In the genomic region with DNA sequence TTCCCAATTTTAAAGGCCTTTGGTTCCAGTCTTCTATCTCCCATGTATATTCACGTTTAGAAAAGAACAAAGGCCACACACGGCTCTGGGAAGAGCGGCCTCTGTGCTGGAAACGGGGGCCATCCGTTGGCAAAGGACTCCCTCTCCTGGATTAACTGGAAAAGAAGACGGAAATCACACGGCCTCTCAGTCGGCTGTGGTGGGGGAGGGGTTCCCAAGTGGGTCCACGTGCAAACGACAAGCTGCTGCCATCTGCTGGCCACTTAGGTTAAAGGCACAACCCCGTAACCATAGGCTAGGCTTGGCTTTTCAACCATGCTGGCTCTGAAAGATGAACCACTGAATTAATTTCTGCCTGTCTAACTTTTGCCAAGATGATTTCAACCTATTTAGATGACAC, we compare ENCODE assay signal across 8 mouse cellular contexts.
DNase-seq lines count a peak whose midpoint lies in the region; ATAC-seq lines count a peak whose summit lies in the region.

No protein-coding gene starts in this region.

- under 1% methylated on average over 11 of the region's 11 CpGs for WGBS in embryonic facial prominence, embryonic 13.5 days
- under 1% methylated on average over 11 of the region's 11 CpGs for WGBS in limb, embryonic 12.5 days
- WGBS in midbrain, embryonic 15.5 days = under 1% methylated on average over 11 of the region's 11 CpGs

- no peaks in the 10 kb centered on the region for H3K9me3 ChIP-seq in embryonic facial prominence, embryonic 13.5 days
- H3K9me3 ChIP-seq in limb, embryonic 12.5 days = no peaks in the 10 kb centered on the region
- no peaks in the 10 kb centered on the region for H3K9me3 ChIP-seq in midbrain, embryonic 15.5 days

- no peak overlapping the region for H3K9ac ChIP-seq in embryonic facial prominence, embryonic 13.5 days
- 0 out of 2 replicates have a peak overlapping the region, but pooled peaks have one; percentile 34 for H3K9ac ChIP-seq in limb, embryonic 12.5 days (replicated peaks)
- H3K9ac ChIP-seq in midbrain, embryonic 15.5 days = no peak overlapping the region; the same call in 1 of the 2 replicates

- ATAC-seq in embryonic facial prominence, embryonic 13.5 days (ENCODE audit: insufficient number of reproducible peaks, insufficient read depth, low FRiP score, low TSS enrichment, low read depth) = 0 out of 2 replicates have a peak, but pooled peaks have one; percentile 76
- ATAC-seq in limb, embryonic 12.5 days (ENCODE audit: insufficient number of reproducible peaks, insufficient read depth, low FRiP score, low TSS enrichment, low read depth) = peak; percentile 88; the same call in 1 of the 2 replicates
- peak; percentile 96 for ATAC-seq in midbrain, embryonic 15.5 days (replicated peaks)

- H3K4me2 ChIP-seq in embryonic facial prominence, embryonic 13.5 days = peak overlapping the region; percentile 30
- no peak overlapping the region for H3K4me2 ChIP-seq in limb, embryonic 12.5 days
- H3K4me2 ChIP-seq in midbrain, embryonic 15.5 days = no peak overlapping the region

- peaks cover 20% of the 10 kb centered on the region for H3K27me3 ChIP-seq in embryonic facial prominence, embryonic 13.5 days
- H3K27me3 ChIP-seq in limb, embryonic 12.5 days = peaks cover 3% of the 10 kb centered on the region; the same call in 1 of the 2 replicates
- no peaks in the 10 kb centered on the region for H3K27me3 ChIP-seq in midbrain, embryonic 15.5 days (replicated peaks)

- no peaks in the 10 kb centered on the region for H3K36me3 ChIP-seq in embryonic facial prominence, embryonic 13.5 days
- H3K36me3 ChIP-seq in limb, embryonic 12.5 days = no peaks in the 10 kb centered on the region
- H3K36me3 ChIP-seq in midbrain, embryonic 15.5 days (replicated peaks) = no peaks in the 10 kb centered on the region

- no peak overlapping the region for H3K4me3 ChIP-seq in embryonic facial prominence, embryonic 13.5 days
- no peak overlapping the region for H3K4me3 ChIP-seq in limb, embryonic 12.5 days (replicated peaks)
- H3K4me3 ChIP-seq in midbrain, embryonic 15.5 days = no peak overlapping the region

- H3K27ac ChIP-seq in embryonic facial prominence, embryonic 13.5 days = no peak overlapping the region
- H3K27ac ChIP-seq in limb, embryonic 12.5 days = no peak overlapping the region
- H3K27ac ChIP-seq in midbrain, embryonic 15.5 days = peak overlapping the region; percentile 74

- H3K4me1 ChIP-seq in embryonic facial prominence, embryonic 13.5 days = 0 out of 2 replicates have a peak, but pooled peaks cover 6% of the 10 kb centered on the region
- H3K4me1 ChIP-seq in limb, embryonic 12.5 days (replicated peaks) = peaks cover 8% of the 10 kb centered on the region
- H3K4me1 ChIP-seq in midbrain, embryonic 15.5 days = peaks cover 8% of the 10 kb centered on the region; the same call in 1 of the 2 replicates

- peak; percentile 98 for DNase-seq in 3T3-L1 (ENCODE audit: low read depth, low spot score)
- DNase-seq in adrenal gland, postnatal 36 days = peak; percentile 95 to 98
- peak; percentile 93 for DNase-seq in heart, adult 8-10 months (ENCODE audit: low spot score)
- DNase-seq in kidney, adult 8-10 months = peak; percentile 89 to 94
- peak; percentile 58 to 80 for DNase-seq in spleen, adult 18-20 months
